Mouse (Mus musculus): ENCODE results near the gene Ncor1. TPM values are rescaled to one million over a fixed set of nuclear protein-coding genes. Genes with fewer than 3 reads are reported as not detected.

The Ncor1 gene
- polyA plus RNA-seq, 1 experiment from 2014 or later, result 92.3 TPM

DNA sequence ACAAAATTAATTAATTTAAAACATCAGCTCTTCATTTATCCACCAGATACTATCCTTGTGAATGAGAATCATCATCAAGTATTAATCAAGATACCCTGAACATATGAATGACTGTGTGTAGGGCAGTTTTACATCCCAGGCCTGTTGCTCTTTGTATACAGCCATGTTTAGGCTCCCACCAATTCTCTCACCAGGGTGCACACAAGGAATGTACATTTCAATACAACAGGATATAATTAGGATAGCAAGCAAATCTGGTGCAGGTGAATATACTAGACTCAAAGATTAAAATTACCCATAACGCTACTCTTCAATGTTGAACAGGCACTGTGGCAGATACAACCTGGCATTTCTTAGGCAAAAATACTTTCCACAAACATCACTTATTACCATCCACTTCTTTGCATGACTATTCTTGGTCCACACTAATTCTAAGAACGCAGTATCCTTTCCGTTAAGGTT, 2.3 kb downstream of the Ncor1 start:
- ATAC-seq (no peak), DNase-seq (ENCODE audit: low spot score) (peak; percentile 35)
- Histone ChIP-seq H3K27me3 (replicated peaks; ENCODE audit: control insufficient read depth, insufficient read depth, low read length) (no peaks in the 10 kb centered on the region), H3K9ac (ENCODE audit: low read length) (peak overlapping the region; percentile 98), H3K4me3 (ENCODE audit: low read depth, low read length) (peak overlapping the region; percentile 93), H3K36me3 (ENCODE audit: control insufficient read depth, insufficient read depth, low read length) (no peaks in the 10 kb centered on the region), H3K9me3 (replicated peaks; ENCODE audit: control insufficient read depth, low read length) (no peaks in the 10 kb centered on the region), H3K27ac (ENCODE audit: low read depth, low read length) (peak overlapping the region; percentile 98; the same call in 1 of the 2 replicates), H3K4me2 (ENCODE audit: low read length) (peak overlapping the region; percentile 83), H3K4me1 (ENCODE audit: control insufficient read depth, insufficient read depth, low read length) (peaks cover 7% of the 10 kb centered on the region; the same call in 1 of the 2 replicates)
- under 1% methylated on average over 3 of the region's 3 CpGs for WGBS

DNA sequence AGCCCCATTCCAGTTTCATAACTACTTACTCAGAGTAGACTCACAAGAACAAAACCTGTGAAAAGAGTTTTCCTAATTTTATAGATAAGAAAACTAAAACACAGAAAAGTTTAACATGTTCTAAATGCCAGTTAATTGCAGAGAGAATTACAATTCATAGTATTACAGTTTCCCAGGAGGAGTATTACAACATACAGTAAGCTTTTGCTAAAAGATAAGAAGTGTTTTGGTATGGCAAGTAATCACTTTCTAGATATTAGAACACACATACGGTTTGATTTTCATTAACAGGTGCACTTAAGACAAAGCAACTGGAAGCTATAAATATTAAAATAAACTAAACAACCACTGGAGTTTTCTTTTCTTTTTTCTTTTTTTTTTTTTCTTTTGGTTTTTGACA, 3.1 kb downstream of the Ncor1 start:
- no peaks in the 10 kb centered on the region for H3K9me3 ChIP-seq (replicated peaks; ENCODE audit: control insufficient read depth, low read length)
- peak overlapping the region; percentile 83 for H3K4me2 ChIP-seq (ENCODE audit: low read length)

DNA sequence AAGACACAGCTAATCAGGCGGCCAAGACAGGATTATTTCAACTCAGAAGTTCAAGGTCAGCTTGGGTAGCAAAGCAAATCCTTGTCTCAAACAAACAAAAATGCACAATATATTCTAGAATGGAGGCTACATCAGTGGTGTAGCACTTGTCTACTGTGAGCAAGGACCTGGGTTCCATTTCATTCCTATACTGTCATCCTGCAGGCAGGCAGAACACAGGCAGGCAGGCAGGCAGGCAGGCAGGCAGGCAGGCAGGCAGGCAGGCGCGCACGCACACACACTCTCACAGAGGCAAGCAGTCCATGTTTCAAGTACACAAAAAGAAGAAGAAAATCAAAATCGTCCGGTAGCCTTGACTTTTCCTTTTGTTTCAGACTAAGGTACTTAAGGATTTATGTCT, 9.4 kb downstream of the Ncor1 start:
- ATAC-seq, result no peak
- H3K4me2 ChIP-seq (ENCODE audit: low read length), result no peak overlapping the region
- no peaks in the 10 kb centered on the region for H3K27me3 ChIP-seq (replicated peaks; ENCODE audit: control insufficient read depth, insufficient read depth, low read length)
- 0 out of 2 replicates have a peak, but pooled peaks cover 10% of the 10 kb centered on the region for H3K36me3 ChIP-seq (ENCODE audit: control insufficient read depth, insufficient read depth, low read length)
- H3K4me1 ChIP-seq (ENCODE audit: control insufficient read depth, insufficient read depth, low read length), result no peaks in the 10 kb centered on the region
- WGBS, result 94% methylated on average over 6 of the region's 6 CpGs
- no peak overlapping the region for H3K27ac ChIP-seq (ENCODE audit: low read depth, low read length)
- H3K9ac ChIP-seq (ENCODE audit: low read length), result no peak overlapping the region
- H3K4me3 ChIP-seq (ENCODE audit: low read depth, low read length), result no peak overlapping the region
- no peaks in the 10 kb centered on the region for H3K9me3 ChIP-seq (replicated peaks; ENCODE audit: control insufficient read depth, low read length)
- no peak for DNase-seq (ENCODE audit: low spot score)

More for the DNA sequence above, 3.1 kb downstream of the Ncor1 start:
- Histone ChIP-seq H3K4me1 (ENCODE audit: control insufficient read depth, insufficient read depth, low read length) (peaks cover 7% of the 10 kb centered on the region; the same call in 1 of the 2 replicates), H3K27me3 (replicated peaks; ENCODE audit: control insufficient read depth, insufficient read depth, low read length) (no peaks in the 10 kb centered on the region), H3K9ac (ENCODE audit: low read length) (no peak overlapping the region), H3K27ac (ENCODE audit: low read depth, low read length) (no peak overlapping the region), H3K4me3 (ENCODE audit: low read depth, low read length) (no peak overlapping the region), H3K36me3 (ENCODE audit: control insufficient read depth, insufficient read depth, low read length) (0 out of 2 replicates have a peak, but pooled peaks cover 3% of the 10 kb centered on the region)
- DNase-seq (ENCODE audit: low spot score) (no peak), ATAC-seq (no peak)
- WGBS, result 77% methylated on average over 1 of the region's 1 CpGs

DNA sequence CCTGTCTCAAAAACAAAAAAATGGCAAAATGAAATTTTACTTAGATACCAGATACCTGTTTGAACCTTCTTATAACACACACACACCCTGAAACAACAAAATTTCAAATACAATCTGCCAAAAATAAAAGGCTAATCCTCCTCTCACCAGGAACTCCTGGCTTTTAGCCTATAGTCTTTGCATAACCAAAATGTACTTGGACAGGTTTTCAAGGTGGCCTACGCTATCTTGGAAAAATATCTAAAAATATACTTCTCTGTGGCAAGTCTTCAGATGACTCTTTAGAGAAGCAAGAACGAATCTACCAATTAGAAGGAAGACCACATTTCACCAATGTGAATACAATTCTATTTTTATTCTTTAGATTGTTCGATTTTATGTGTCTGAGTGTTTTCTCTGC, 12.5 kb downstream of the Ncor1 start:
- no peak for ATAC-seq

DNA sequence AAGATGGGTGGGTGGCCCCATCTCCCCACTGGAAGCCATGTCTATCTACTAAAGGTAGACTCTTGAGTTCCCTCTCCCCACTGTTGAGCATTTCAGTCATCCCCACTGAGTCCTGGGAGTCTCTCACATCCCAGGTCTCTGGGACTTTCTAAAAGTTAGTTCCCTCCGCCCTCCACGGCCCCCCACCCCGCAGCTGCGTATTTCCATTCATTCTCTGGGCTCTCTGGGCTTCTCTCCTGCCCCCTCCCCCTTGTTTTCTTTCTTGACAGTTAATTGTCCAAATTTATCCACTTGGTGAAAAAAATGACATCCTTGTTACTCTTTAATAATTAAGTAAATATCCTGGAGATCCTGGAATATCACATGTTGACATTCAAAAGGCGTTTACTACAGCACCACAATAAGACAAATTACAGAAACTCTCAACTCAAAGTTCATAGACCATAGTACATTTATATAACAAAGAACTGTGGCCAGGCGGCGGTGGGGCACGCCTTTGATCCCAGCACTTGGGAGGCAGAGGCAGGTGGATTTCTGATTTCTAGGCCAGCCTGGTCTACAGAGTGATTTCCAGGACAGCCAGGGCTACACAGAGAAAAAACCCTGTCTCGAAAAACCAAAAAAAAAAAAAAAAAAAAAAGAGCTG, 17.5 kb downstream of the Ncor1 start:
- DNase-seq (ENCODE audit: low spot score) (no peak), ATAC-seq (no peak)
- Histone ChIP-seq H3K27me3 (replicated peaks; ENCODE audit: control insufficient read depth, insufficient read depth, low read length) (no peaks in the 10 kb centered on the region), H3K36me3 (ENCODE audit: control insufficient read depth, insufficient read depth, low read length) (peaks cover 16% of the 10 kb centered on the region), H3K4me1 (ENCODE audit: control insufficient read depth, insufficient read depth, low read length) (no peaks in the 10 kb centered on the region), H3K4me3 (ENCODE audit: low read depth, low read length) (no peak overlapping the region), H3K4me2 (ENCODE audit: low read length) (no peak overlapping the region), H3K9ac (ENCODE audit: low read length) (no peak overlapping the region), H3K27ac (ENCODE audit: low read depth, low read length) (no peak overlapping the region), H3K9me3 (replicated peaks; ENCODE audit: control insufficient read depth, low read length) (no peaks in the 10 kb centered on the region)
- WGBS, result 95% methylated on average over 9 of the region's 9 CpGs

More for the DNA sequence above, 12.5 kb downstream of the Ncor1 start:
- H3K9ac ChIP-seq (ENCODE audit: low read length), result no peak overlapping the region
- no peak overlapping the region for H3K27ac ChIP-seq (ENCODE audit: low read depth, low read length)
- no peak overlapping the region for H3K4me3 ChIP-seq (ENCODE audit: low read depth, low read length)
- no peaks in the 10 kb centered on the region for H3K4me1 ChIP-seq (ENCODE audit: control insufficient read depth, insufficient read depth, low read length)
- no peaks in the 10 kb centered on the region for H3K9me3 ChIP-seq (replicated peaks; ENCODE audit: control insufficient read depth, low read length)
- no peak for DNase-seq (ENCODE audit: low spot score)
- 98% methylated on average over 3 of the region's 3 CpGs for WGBS
- H3K27me3 ChIP-seq (replicated peaks; ENCODE audit: control insufficient read depth, insufficient read depth, low read length), result no peaks in the 10 kb centered on the region
- 0 out of 2 replicates have a peak, but pooled peaks cover 8% of the 10 kb centered on the region for H3K36me3 ChIP-seq (ENCODE audit: control insufficient read depth, insufficient read depth, low read length)
- H3K4me2 ChIP-seq (ENCODE audit: low read length), result no peak overlapping the region

DNA sequence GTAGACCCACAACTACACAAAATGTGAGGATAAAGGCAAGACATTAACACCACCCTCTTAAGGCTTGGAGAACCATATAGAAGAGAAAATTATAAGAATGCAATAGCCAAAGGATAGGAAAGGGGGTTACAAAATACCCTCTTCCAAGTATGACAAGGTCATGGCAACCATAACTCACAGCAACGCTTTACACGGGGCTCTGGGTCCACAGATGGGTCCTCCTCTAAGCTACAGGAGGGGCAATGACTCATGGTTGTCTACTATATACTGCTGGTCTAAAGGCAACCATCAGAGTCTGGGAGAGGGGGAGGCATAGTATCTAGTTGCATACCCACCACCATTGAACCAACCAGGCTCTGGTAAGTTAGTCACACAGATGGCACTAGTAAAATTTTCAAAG, 26.1 kb downstream of the Ncor1 start:
- no peaks in the 10 kb centered on the region for H3K4me1 ChIP-seq (ENCODE audit: control insufficient read depth, insufficient read depth, low read length)
- 94% methylated on average over 2 of the region's 2 CpGs for WGBS
- no peak overlapping the region for H3K9ac ChIP-seq (ENCODE audit: low read length)
- DNase-seq (ENCODE audit: low spot score) (no peak), ATAC-seq (no peak)
- no peaks in the 10 kb centered on the region for H3K27me3 ChIP-seq (replicated peaks; ENCODE audit: control insufficient read depth, insufficient read depth, low read length)
- H3K4me3 ChIP-seq (ENCODE audit: low read depth, low read length), result no peak overlapping the region
- no peak overlapping the region for H3K27ac ChIP-seq (ENCODE audit: low read depth, low read length)
- no peak overlapping the region for H3K4me2 ChIP-seq (ENCODE audit: low read length)
- H3K9me3 ChIP-seq (replicated peaks; ENCODE audit: control insufficient read depth, low read length), result no peaks in the 10 kb centered on the region
- H3K36me3 ChIP-seq (ENCODE audit: control insufficient read depth, insufficient read depth, low read length), result peaks cover 19% of the 10 kb centered on the region

DNA sequence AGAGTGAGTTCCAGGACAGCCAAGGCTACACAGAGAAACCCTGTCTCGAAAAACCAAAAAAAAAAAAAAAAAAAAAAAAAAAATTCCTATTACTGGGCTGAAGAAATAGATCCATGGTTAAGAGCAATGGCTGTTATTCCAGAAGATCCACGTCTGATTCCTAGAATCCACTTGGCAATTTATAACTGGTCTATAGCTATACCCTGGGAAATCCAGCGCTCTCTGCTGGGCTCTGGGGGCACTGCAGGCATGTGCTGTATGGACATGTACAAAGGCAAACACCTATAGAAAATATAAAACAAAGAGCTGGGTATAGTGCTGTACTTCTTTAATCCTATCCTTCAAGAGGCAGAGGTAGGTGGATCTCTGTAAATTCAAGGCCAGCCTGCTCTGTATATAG, 31.2 kb downstream of the Ncor1 start:
- WGBS, result 83% methylated on average over 2 of the region's 3 CpGs
- Histone ChIP-seq H3K4me1 (ENCODE audit: control insufficient read depth, insufficient read depth, low read length) (no peaks in the 10 kb centered on the region), H3K4me3 (ENCODE audit: low read depth, low read length) (no peak overlapping the region), H3K36me3 (ENCODE audit: control insufficient read depth, insufficient read depth, low read length) (peaks cover 25% of the 10 kb centered on the region), H3K27ac (ENCODE audit: low read depth, low read length) (no peak overlapping the region), H3K4me2 (ENCODE audit: low read length) (no peak overlapping the region), H3K9me3 (replicated peaks; ENCODE audit: control insufficient read depth, low read length) (no peaks in the 10 kb centered on the region), H3K9ac (ENCODE audit: low read length) (no peak overlapping the region), H3K27me3 (replicated peaks; ENCODE audit: control insufficient read depth, insufficient read depth, low read length) (no peaks in the 10 kb centered on the region)
- DNase-seq (ENCODE audit: low spot score), result no peak
- ATAC-seq, result no peak

DNA sequence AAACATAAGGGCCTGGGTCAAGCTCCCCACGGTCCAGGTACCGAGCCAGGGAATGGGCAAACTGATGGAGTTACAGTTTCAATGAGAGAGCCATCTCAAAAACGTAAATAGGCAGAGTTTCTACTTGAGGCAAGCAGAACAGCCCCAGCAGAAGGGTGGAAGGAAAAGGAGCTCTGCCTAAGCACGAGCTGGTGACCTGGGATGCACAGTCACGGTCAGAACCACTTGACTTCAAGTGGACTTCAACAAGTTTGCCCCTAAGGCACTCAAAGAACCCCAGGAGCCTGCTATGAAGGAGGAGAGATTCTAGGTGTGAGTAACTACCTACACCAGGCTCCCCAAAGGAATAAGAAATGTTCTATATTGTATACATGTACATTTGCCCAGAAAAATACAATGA, 32.1 kb downstream of the Ncor1 start:
- DNase-seq (ENCODE audit: low spot score) (no peak), ATAC-seq (no peak)
- H3K4me1 ChIP-seq (ENCODE audit: control insufficient read depth, insufficient read depth, low read length), result no peaks in the 10 kb centered on the region
- 91% methylated on average over 5 of the region's 5 CpGs for WGBS
- H3K27me3 ChIP-seq (replicated peaks; ENCODE audit: control insufficient read depth, insufficient read depth, low read length), result no peaks in the 10 kb centered on the region
- H3K4me2 ChIP-seq (ENCODE audit: low read length), result no peak overlapping the region
- no peak overlapping the region for H3K9ac ChIP-seq (ENCODE audit: low read length)
- peaks cover 32% of the 10 kb centered on the region for H3K36me3 ChIP-seq (ENCODE audit: control insufficient read depth, insufficient read depth, low read length)
- no peak overlapping the region for H3K4me3 ChIP-seq (ENCODE audit: low read depth, low read length)
- H3K9me3 ChIP-seq (replicated peaks; ENCODE audit: control insufficient read depth, low read length), result no peaks in the 10 kb centered on the region
- H3K27ac ChIP-seq (ENCODE audit: low read depth, low read length), result no peak overlapping the region

DNA sequence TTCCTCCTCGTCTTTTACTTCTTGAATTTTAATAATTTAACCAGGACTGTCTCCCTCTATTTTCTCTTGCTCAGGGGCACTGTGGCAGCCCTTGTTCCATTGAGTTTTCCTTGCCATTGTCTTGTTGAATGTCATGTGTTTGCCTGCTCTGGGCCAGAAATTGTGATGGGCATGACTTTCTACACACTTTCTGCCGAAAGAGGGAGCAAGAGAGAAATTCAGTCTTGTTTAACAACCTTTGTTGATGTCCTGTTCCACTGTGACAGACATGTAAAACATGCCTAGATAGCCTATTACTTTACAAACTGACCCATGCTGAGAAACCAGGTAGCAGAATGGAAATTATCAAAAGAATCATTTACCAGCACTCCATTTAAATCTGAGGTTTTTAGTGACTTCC, 33.8 kb downstream of the Ncor1 start:
- Histone ChIP-seq H3K9ac (ENCODE audit: low read length) (no peak overlapping the region), H3K4me3 (ENCODE audit: low read depth, low read length) (no peak overlapping the region), H3K4me2 (ENCODE audit: low read length) (no peak overlapping the region), H3K36me3 (ENCODE audit: control insufficient read depth, insufficient read depth, low read length) (peaks cover 35% of the 10 kb centered on the region; the same call in 1 of the 2 replicates), H3K27me3 (replicated peaks; ENCODE audit: control insufficient read depth, insufficient read depth, low read length) (no peaks in the 10 kb centered on the region), H3K27ac (ENCODE audit: low read depth, low read length) (no peak overlapping the region), H3K4me1 (ENCODE audit: control insufficient read depth, insufficient read depth, low read length) (no peaks in the 10 kb centered on the region), H3K9me3 (replicated peaks; ENCODE audit: control insufficient read depth, low read length) (no peaks in the 10 kb centered on the region)
- ATAC-seq, result no peak
- no peak for DNase-seq (ENCODE audit: low spot score)
- WGBS, result 60% methylated on average over 2 of the region's 2 CpGs
